Mouse (Mus musculus) intestine, postnatal 0 days (tissue): Measurements from ENCODE around the gene Cfap57. TPM values are rescaled to one million over a fixed set of nuclear protein-coding genes. Genes with fewer than 3 reads are reported as not detected.
"Not testable (repeated sequence)": the region's sequence is repeated elsewhere in the genome, so short reads cannot be mapped to it uniquely, and the experiment has no call there.

ENCODE experiments used
- ATAC-seq: fragments of 200-750 bp; cut with Nextera tagmentation; 2 replicates; pipeline ENCODE4 v1.8.0; 2017; ENCODE audit warnings: mild to moderate bottlenecking, moderate TSS enrichment, moderate library complexity
- H3K27ac ChIP-seq: fragments of 300-500 bp; sonication (generic); 2 replicates; pipeline ENCODE4 v1.5.1; 2014; ENCODE audit warnings: mild to moderate bottlenecking, low read depth, low read length, moderate library complexity
- H3K27me3 ChIP-seq: fragments of 300-500 bp; sonication (generic); replicated peaks from 2 replicates; pipeline ENCODE4 v1.6.1; 2014; ENCODE audit warnings: low read length, mixed read lengths; ENCODE audit not compliant: control insufficient read depth, insufficient read depth
- H3K36me3 ChIP-seq: fragments of 300-500 bp; sonication (generic); 2 replicates; pipeline ENCODE4 v1.6.1; 2014; ENCODE audit warnings: mild to moderate bottlenecking, moderate library complexity; ENCODE audit not compliant: control insufficient read depth, insufficient read depth
- H3K4me1 ChIP-seq: fragments of 300-500 bp; sonication (generic); replicated peaks from 2 replicates; pipeline ENCODE4 v1.6.1; 2014; ENCODE audit warnings: antibody characterized with exemption, low read length, mixed read lengths; ENCODE audit not compliant: control insufficient read depth, insufficient read depth
- H3K4me2 ChIP-seq: fragments of 300-500 bp; sonication (generic); replicated peaks from 2 replicates; pipeline ENCODE4 v1.6.1; 2014; ENCODE audit warnings: low read depth, mild to moderate bottlenecking, moderate library complexity
- H3K4me3 ChIP-seq: fragments of 300-500 bp; sonication (generic); 2 replicates; pipeline ENCODE4 v1.5.1; 2014; ENCODE audit warnings: low read depth, low read length
- H3K9ac ChIP-seq: fragments of 300-500 bp; sonication (generic); 2 replicates; pipeline ENCODE4 v1.6.1; 2014; ENCODE audit warnings: mild to moderate bottlenecking, low read depth, low read length
- H3K9me3 ChIP-seq: fragments of 300-500 bp; sonication (generic); 2 replicates; pipeline ENCODE4 v1.6.1; 2016; ENCODE audit warnings: mixed run types; ENCODE audit not compliant: control insufficient read depth
- CTCF ChIP-seq: sonication (generic); IDR thresholded peaks from 2 replicates; pipeline ENCODE4 v1.5.1; 2016; ENCODE audit warnings: low read depth, mild to moderate bottlenecking, control low read depth, antibody characterized with exemption, moderate library complexity
- WGBS: fragments of 180-500 bp; shearing (Covaris S2); extraction: QIAGEN DNeasy Blood & Tissue Kit; methylation state at CpG from one replicate; pipeline ENCODE4 v1.1.7; 2014; 5-methylcytosine and 5-hydroxymethylcytosine counted together
- polyA plus RNA-seq: library from polyadenylated mRNA; unstranded; fragments of >200 nt; fragmentation: Nextera tagmentation; extraction: Ambion mirVana; gene quantifications from 2 replicates; pipeline ENCODE4 v1.2.1, GENCODE M21; 2015

Gene Cfap57
- polyA plus RNA-seq, 1 experiment from 2014 or later, result 0.29 TPM

- TF ChIP-seq CTCF, result peak; percentile 99
Observed at GRCm38 (mm10) chr4:118566161-118566676, 54.4 kb downstream of the Cfap57 start.

GRCm38 (mm10) chr4:118564926-118565279 lies 55.7 kb downstream of the Cfap57 start:
- ATAC-seq, result no peak
- Histone ChIP-seq H3K9ac (no peak overlapping the region), H3K4me3 (no peak overlapping the region), H3K9me3 (no peaks in the 10 kb centered on the region), H3K4me2 (no peak overlapping the region), H3K27ac (no peak overlapping the region), H3K27me3 (no peaks in the 10 kb centered on the region), H3K4me1 (no peaks in the 10 kb centered on the region), H3K36me3 (no peaks in the 10 kb centered on the region)
- 91% methylated on average over 3 of the region's 3 CpGs for WGBS
- no peak for TF ChIP-seq CTCF

More at GRCm38 (mm10) chr4:118566161-118566676, 54.4 kb downstream of the Cfap57 start:
- H3K9ac ChIP-seq, result no peak overlapping the region
- no peak overlapping the region for H3K4me2 ChIP-seq
- no peak overlapping the region for H3K27ac ChIP-seq
- no peaks in the 10 kb centered on the region for H3K36me3 ChIP-seq
- no peaks in the 10 kb centered on the region for H3K4me1 ChIP-seq
- WGBS, result 31% methylated on average over 7 of the region's 7 CpGs
- no peaks in the 10 kb centered on the region for H3K27me3 ChIP-seq
- H3K9me3 ChIP-seq, result no peaks in the 10 kb centered on the region
- ATAC-seq, result no peak
- no peak overlapping the region for H3K4me3 ChIP-seq

- Histone ChIP-seq H3K9ac (no peak overlapping the region), H3K36me3 (no peaks in the 10 kb centered on the region), H3K9me3 (no peaks in the 10 kb centered on the region), H3K4me3 (no peak overlapping the region), H3K4me2 (no peak overlapping the region), H3K4me1 (no peaks in the 10 kb centered on the region), H3K27ac (no peak overlapping the region), H3K27me3 (no peaks in the 10 kb centered on the region)
- ATAC-seq, result no peak
- WGBS, result 77% methylated on average over 13 of the region's 13 CpGs
- no peak for TF ChIP-seq CTCF
Observed at GRCm38 (mm10) chr4:118564062-118564925, 56.3 kb downstream of the Cfap57 start.

- no peak for ATAC-seq
- 66% methylated on average over 3 of the region's 3 CpGs for WGBS
Observed at GRCm38 (mm10) chr4:118553039-118553649, 67.4 kb downstream of the Cfap57 start.

GRCm38 (mm10) chr4:118548130-118548480 lies 72.5 kb downstream of the Cfap57 start:
- 84% methylated on average over 10 of the region's 10 CpGs for WGBS
- H3K4me3 ChIP-seq, result not testable (repeated sequence)

More at GRCm38 (mm10) chr4:118553039-118553649, 67.4 kb downstream of the Cfap57 start:
- H3K27ac ChIP-seq, result no peak overlapping the region
- no peak overlapping the region for H3K9ac ChIP-seq
- no peak for TF ChIP-seq CTCF
- H3K27me3 ChIP-seq, result no peaks in the 10 kb centered on the region
- no peak overlapping the region for H3K4me3 ChIP-seq
- no peaks in the 10 kb centered on the region for H3K9me3 ChIP-seq
- H3K4me2 ChIP-seq, result no peak overlapping the region
- H3K36me3 ChIP-seq, result no peaks in the 10 kb centered on the region
- H3K4me1 ChIP-seq, result no peaks in the 10 kb centered on the region

GRCm38 (mm10) chr4:118547424-118548129 lies 73.0 kb downstream of the Cfap57 start:
- WGBS, result 87% methylated on average over 22 of the region's 23 CpGs
- not testable (repeated sequence) for H3K27ac ChIP-seq, H3K27me3 ChIP-seq, H3K4me1 ChIP-seq, H3K9me3 ChIP-seq, H3K4me2 ChIP-seq, H3K9ac ChIP-seq, H3K4me3 ChIP-seq, ATAC-seq, H3K36me3 ChIP-seq

More at GRCm38 (mm10) chr4:118548130-118548480, 72.5 kb downstream of the Cfap57 start:
- H3K27ac ChIP-seq, ATAC-seq, H3K4me1 ChIP-seq, H3K4me2 ChIP-seq, H3K9ac ChIP-seq, H3K36me3 ChIP-seq, H3K9me3 ChIP-seq, H3K27me3 ChIP-seq: not testable (repeated sequence)
